Mouse (Mus musculus) heart, embryonic 16.5 days (tissue): Measurements from ENCODE around the gene Lta. TPM values are rescaled to one million over a fixed set of nuclear protein-coding genes. Genes with fewer than 3 reads are reported as not detected.
A peak's percentile ranks its signal among the peaks of the same experiment; 100 is the strongest.

ENCODE experiments used
- ATAC-seq: fragments of 200-750 bp; cut with Nextera tagmentation; replicated peaks from 2 replicates; pipeline ENCODE4 v1.8.0; 2017; ENCODE audit warnings: moderate number of reproducible peaks; ENCODE audit not compliant: insufficient read depth, low FRiP score; ENCODE audit errors: extremely low read depth
- H3K27ac ChIP-seq: fragments of 300-500 bp; sonication (generic); 2 replicates; pipeline ENCODE4 v1.5.1; 2014; ENCODE audit warnings: mild to moderate bottlenecking, low read length, control low read depth, moderate library complexity
- H3K27me3 ChIP-seq: fragments of 300-500 bp; sonication (generic); 2 replicates; pipeline ENCODE4 v1.6.1; 2014; ENCODE audit warnings: low read length, mixed read lengths; ENCODE audit not compliant: control insufficient read depth, insufficient read depth
- H3K36me3 ChIP-seq: fragments of 300-500 bp; sonication (generic); 2 replicates; pipeline ENCODE4 v1.6.1; 2014; ENCODE audit not compliant: control insufficient read depth, insufficient read depth
- H3K4me1 ChIP-seq: fragments of 300-500 bp; sonication (generic); 2 replicates; pipeline ENCODE4 v1.6.1; 2014; ENCODE audit warnings: low read length, mixed read lengths; ENCODE audit not compliant: control insufficient read depth, insufficient read depth
- H3K4me2 ChIP-seq: fragments of 300-500 bp; sonication (generic); 2 replicates; pipeline ENCODE4 v1.6.1; 2014; ENCODE audit warnings: low read depth, mild to moderate bottlenecking, control low read depth, low read length
- H3K4me3 ChIP-seq: fragments of 300-500 bp; sonication (generic); 2 replicates; pipeline ENCODE4 v1.5.1; 2014; ENCODE audit warnings: mild to moderate bottlenecking, control low read depth, low read length
- H3K9ac ChIP-seq: fragments of 300-500 bp; sonication (generic); 2 replicates; pipeline ENCODE4 v1.6.1; 2014; ENCODE audit warnings: low read length, control low read depth
- H3K9me3 ChIP-seq: fragments of 300-500 bp; sonication (generic); replicated peaks from 2 replicates; pipeline ENCODE4 v1.6.1; 2016; ENCODE audit warnings: low read length; ENCODE audit not compliant: control insufficient read depth
- WGBS: fragments of 180-500 bp; shearing (Covaris S2); extraction: QIAGEN DNeasy Blood & Tissue Kit; methylation state at CpG from one replicate; pipeline ENCODE4 v1.1.7; 2014; 5-methylcytosine and 5-hydroxymethylcytosine counted together
- polyA plus RNA-seq: library from polyadenylated mRNA; unstranded; fragments of >200 nt; fragmentation: Nextera tagmentation; extraction: Ambion mirVana; gene quantifications from 2 replicates; pipeline ENCODE4 v1.2.1, GENCODE M21; 2015

The Lta gene
- polyA plus RNA-seq, 1 experiment from 2014 or later: 0.79 TPM

GRCm38 (mm10) chr17:35162121-35162520 lies 43.0 kb downstream of the Lta start:
- Histone ChIP-seq H3K4me2 (peak overlapping the region; percentile 88), H3K27ac (no peak overlapping the region), H3K9me3 (no peaks in the 10 kb centered on the region), H3K4me1 (peaks cover 23% of the 10 kb centered on the region), H3K4me3 (peak overlapping the region; percentile 90), H3K27me3 (no peaks in the 10 kb centered on the region), H3K9ac (peak overlapping the region; percentile 100), H3K36me3 (peaks cover 50% of the 10 kb centered on the region)
- 56% methylated on average over 14 of the region's 14 CpGs for WGBS
- no peak for ATAC-seq

GRCm38 (mm10) chr17:35161421-35161820 lies 43.7 kb downstream of the Lta start:
- no peaks in the 10 kb centered on the region for H3K9me3 ChIP-seq
- no peak for ATAC-seq
- H3K4me2 ChIP-seq: 0 out of 2 replicates have a peak overlapping the region, but pooled peaks have one; percentile 4
- 77% methylated on average over 11 of the region's 11 CpGs for WGBS
- no peak overlapping the region for H3K27ac ChIP-seq
- no peaks in the 10 kb centered on the region for H3K27me3 ChIP-seq
- H3K4me1 ChIP-seq: peaks cover 23% of the 10 kb centered on the region
- H3K9ac ChIP-seq: no peak overlapping the region
- no peak overlapping the region for H3K4me3 ChIP-seq
- H3K36me3 ChIP-seq: peaks cover 57% of the 10 kb centered on the region

GRCm38 (mm10) chr17:35159638-35160037 lies 45.5 kb downstream of the Lta start:
- Histone ChIP-seq H3K36me3 (peaks cover 75% of the 10 kb centered on the region), H3K27me3 (no peaks in the 10 kb centered on the region), H3K4me1 (peaks cover 16% of the 10 kb centered on the region), H3K4me2 (no peak overlapping the region), H3K27ac (no peak overlapping the region), H3K9ac (no peak overlapping the region), H3K9me3 (no peaks in the 10 kb centered on the region), H3K4me3 (no peak overlapping the region)
- no peak for ATAC-seq
- WGBS: 82% methylated on average over 7 of the region's 7 CpGs

- no peak overlapping the region for H3K4me3 ChIP-seq
- no peak for ATAC-seq
- 90% methylated on average over 16 of the region's 16 CpGs for WGBS
- H3K36me3 ChIP-seq: peaks cover 81% of the 10 kb centered on the region
- no peak overlapping the region for H3K9ac ChIP-seq
- no peak overlapping the region for H3K27ac ChIP-seq
- no peaks in the 10 kb centered on the region for H3K9me3 ChIP-seq
- no peaks in the 10 kb centered on the region for H3K27me3 ChIP-seq
- H3K4me1 ChIP-seq: peaks cover 16% of the 10 kb centered on the region
- no peak overlapping the region for H3K4me2 ChIP-seq
Observed at GRCm38 (mm10) chr17:35158850-35159593, 46.1 kb downstream of the Lta start.

GRCm38 (mm10) chr17:35157661-35158175 lies 47.4 kb downstream of the Lta start:
- Histone ChIP-seq H3K9me3 (no peaks in the 10 kb centered on the region), H3K4me2 (no peak overlapping the region), H3K27ac (no peak overlapping the region), H3K36me3 (peaks cover 94% of the 10 kb centered on the region), H3K4me3 (no peak overlapping the region), H3K4me1 (peaks cover 13% of the 10 kb centered on the region), H3K27me3 (no peaks in the 10 kb centered on the region), H3K9ac (no peak overlapping the region)
- 85% methylated on average over 8 of the region's 8 CpGs for WGBS
- ATAC-seq: no peak

GRCm38 (mm10) chr17:35157254-35157653 lies 47.9 kb downstream of the Lta start:
- H3K9me3 ChIP-seq: no peaks in the 10 kb centered on the region
- ATAC-seq: no peak
- 86% methylated on average over 8 of the region's 8 CpGs for WGBS
- H3K9ac ChIP-seq: no peak overlapping the region
- H3K36me3 ChIP-seq: peaks cover 99% of the 10 kb centered on the region
- no peak overlapping the region for H3K4me3 ChIP-seq
- H3K27ac ChIP-seq: no peak overlapping the region
- H3K4me1 ChIP-seq: peaks cover 8% of the 10 kb centered on the region
- H3K27me3 ChIP-seq: no peaks in the 10 kb centered on the region
- no peak overlapping the region for H3K4me2 ChIP-seq

- H3K4me1 ChIP-seq: peaks cover 2% of the 10 kb centered on the region; the same call in 1 of the 2 replicates
- no peak overlapping the region for H3K4me3 ChIP-seq
- no peak; the same call in 1 of the 2 replicates for ATAC-seq
- no peak overlapping the region for H3K9ac ChIP-seq
- H3K4me2 ChIP-seq: no peak overlapping the region
- H3K36me3 ChIP-seq: peaks cover 99% of the 10 kb centered on the region
- no peaks in the 10 kb centered on the region for H3K9me3 ChIP-seq
- 88% methylated on average over 33 of the region's 33 CpGs for WGBS
- H3K27ac ChIP-seq: no peak overlapping the region
- no peaks in the 10 kb centered on the region for H3K27me3 ChIP-seq
Observed at GRCm38 (mm10) chr17:35156461-35157200, 48.5 kb downstream of the Lta start.

- Histone ChIP-seq H3K9ac (no peak overlapping the region), H3K27me3 (no peaks in the 10 kb centered on the region), H3K9me3 (no peaks in the 10 kb centered on the region), H3K4me3 (no peak overlapping the region), H3K36me3 (peaks cover 98% of the 10 kb centered on the region), H3K27ac (no peak overlapping the region), H3K4me2 (no peak overlapping the region), H3K4me1 (no peaks in the 10 kb centered on the region)
- no peak for ATAC-seq
- 87% methylated on average over 12 of the region's 12 CpGs for WGBS
Observed at GRCm38 (mm10) chr17:35155451-35155850, 49.7 kb downstream of the Lta start.

GRCm38 (mm10) chr17:35154616-35155015 lies 50.5 kb downstream of the Lta start:
- Histone ChIP-seq H3K9ac (no peak overlapping the region), H3K27me3 (no peaks in the 10 kb centered on the region), H3K4me1 (no peaks in the 10 kb centered on the region), H3K27ac (no peak overlapping the region), H3K9me3 (no peaks in the 10 kb centered on the region), H3K36me3 (peaks cover 98% of the 10 kb centered on the region), H3K4me3 (no peak overlapping the region), H3K4me2 (no peak overlapping the region)
- ATAC-seq: no peak
- WGBS: 74% methylated on average over 7 of the region's 7 CpGs
